Mouse (Mus musculus) adrenal gland, postnatal 36 days (tissue): ENCODE data around the gene Cx3cr1. TPM values are rescaled to one million over a fixed set of nuclear protein-coding genes. Genes with fewer than 3 reads are reported as not detected.

Source experiments
- DNase-seq, 2 experiments: peaks; one replicate each; pipeline ENCODE4 v3.0.0; 2021; ENCODE audit warnings: mixed read lengths in 1 of 2
- total RNA-seq, 2 experiments: library from RNA; stranded (reverse); gene quantifications; 2 replicates each; pipeline ENCODE4 v1.2.3; 2021

Gene Cx3cr1
- total RNA-seq, 2 experiments from 2014 or later: 3.4 to 6.8 TPM

GRCm38 (mm10) chr9:119999636-120000035 lies 70.0 kb downstream of the Cx3cr1 start:
- DNase-seq: no peak

GRCm38 (mm10) chr9:119998776-119999175 lies 70.9 kb downstream of the Cx3cr1 start:
- DNase-seq: no peak

- no peak for DNase-seq
These were observed 73.6 kb downstream of the Cx3cr1 start for GRCm38 (mm10) chr9:119996080-119996479.

GRCm38 (mm10) chr9:119994207-119994606 lies 75.5 kb downstream of the Cx3cr1 start:
- DNase-seq: no peak

- DNase-seq: no peak
These were observed 76.4 kb downstream of the Cx3cr1 start for GRCm38 (mm10) chr9:119993092-119993844.

- no peak for DNase-seq
These were observed 78.4 kb downstream of the Cx3cr1 start for GRCm38 (mm10) chr9:119991310-119991709.

- no peak for DNase-seq
These were observed 81.4 kb downstream of the Cx3cr1 start for GRCm38 (mm10) chr9:119988304-119988703.

GRCm38 (mm10) chr9:119985881-119986574 lies 83.7 kb downstream of the Cx3cr1 start:
- DNase-seq: no peak

GRCm38 (mm10) chr9:119984536-119985011 lies 85.1 kb downstream of the Cx3cr1 start, which contains the start of gene Csrnp1:
Csrnp1 (minus strand) TSS chr9:119984658.
- DNase-seq: peak; percentile 48 to 59

GRCm38 (mm10) chr9:119983585-119984535 lies 85.8 kb downstream of the Cx3cr1 start:
- peak; percentile 96 to 98 for DNase-seq

GRCm38 (mm10) chr9:119982956-119983551 lies 86.6 kb downstream of the Cx3cr1 start:
- DNase-seq: peak; percentile 85 to 87

- DNase-seq: peak; percentile 65 to 68
These were observed 87.4 kb downstream of the Cx3cr1 start for GRCm38 (mm10) chr9:119982241-119982811.

GRCm38 (mm10) chr9:119981183-119982179 lies 88.2 kb downstream of the Cx3cr1 start:
- DNase-seq: peak; percentile 78 to 85

- peak in 1 of 2 experiments; percentile 43 for DNase-seq
These were observed 88.9 kb downstream of the Cx3cr1 start for GRCm38 (mm10) chr9:119980770-119981182.

GRCm38 (mm10) chr9:119979749-119980148 lies 89.9 kb downstream of the Cx3cr1 start:
- no peak for DNase-seq

- no peak for DNase-seq
These were observed 90.8 kb downstream of the Cx3cr1 start for GRCm38 (mm10) chr9:119978811-119979441.

GRCm38 (mm10) chr9:119978151-119978810 lies 91.4 kb downstream of the Cx3cr1 start:
- no peak for DNase-seq

- no peak for DNase-seq
These were observed 92.1 kb downstream of the Cx3cr1 start for GRCm38 (mm10) chr9:119977557-119978060.
